Mouse (Mus musculus) cortical plate, adult 2 months (tissue): Measurements from ENCODE around the gene Nfam1.

Experiments used
- CTCF ChIP-seq: fragments of 200-500 bp; IDR thresholded peaks from 2 replicates; pipeline ENCODE4 v1.5.1; 2011; ENCODE audit warnings: mild to moderate bottlenecking, control low read depth, low read length; ENCODE audit not compliant: insufficient read depth; ENCODE audit errors: extremely low read depth
- POLR2A ChIP-seq: fragments of 200-500 bp; IDR thresholded peaks from 2 replicates; pipeline ENCODE4 v1.6.1; 2011; ENCODE audit warnings: mild to moderate bottlenecking, low read length, control low read depth; ENCODE audit not compliant: insufficient read depth; ENCODE audit errors: extremely low read depth

DNA sequence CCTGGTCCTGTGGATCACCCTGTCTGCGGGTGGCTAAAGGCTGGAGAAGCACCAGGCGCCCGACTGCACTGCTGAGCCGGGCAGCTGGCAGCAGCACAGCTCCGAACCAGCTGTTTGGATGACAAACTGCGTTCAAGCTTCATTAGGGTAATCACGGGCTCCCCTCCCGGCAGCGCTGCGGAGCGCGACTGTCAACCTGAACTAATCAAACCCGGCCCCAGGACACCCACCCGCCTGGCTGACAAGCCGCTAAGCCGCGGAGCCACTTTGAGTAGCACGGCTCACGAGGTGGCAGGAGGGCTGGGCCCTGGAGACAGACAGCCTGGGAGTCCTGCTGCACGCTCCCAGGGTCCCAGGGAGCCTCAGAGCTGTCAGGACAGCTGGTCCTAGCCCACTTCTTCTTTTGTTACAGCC lies 80.8 kb downstream of the Nfam1 start:
- TF ChIP-seq CTCF (no peak), POLR2A (no peak)
